Mouse (Mus musculus) heart, adult 2 months (tissue): ENCODE results near the gene Trem3. TPM values are rescaled to one million over a fixed set of nuclear protein-coding genes. Genes with fewer than 3 reads are reported as not detected.

Source experiments
- DNase-seq, 2 experiments: peaks; one replicate each; pipeline ENCODE4 v3.0.0; 2021
- H3K27ac ChIP-seq: fragments of 200-600 bp; 2 replicates; pipeline ENCODE4 v1.8.1; 2022
- H3K27me3 ChIP-seq: fragments of 200-500 bp; 2 replicates; pipeline ENCODE4 v1.6.1; 2012; ENCODE audit warnings: mild to moderate bottlenecking, low read length, inconsistent platforms, mixed read lengths; ENCODE audit not compliant: control insufficient read depth, insufficient read depth
- H3K36me3 ChIP-seq: fragments of 200-500 bp; 2 replicates; pipeline ENCODE4 v1.6.1; 2012; ENCODE audit warnings: low read length, inconsistent platforms; ENCODE audit not compliant: control insufficient read depth, insufficient read depth
- H3K4me1 ChIP-seq: fragments of 200-500 bp; 2 replicates; pipeline ENCODE4 v1.6.1; 2011; ENCODE audit warnings: low read length; ENCODE audit not compliant: control insufficient read depth, insufficient read depth
- H3K4me3 ChIP-seq: fragments of 200-600 bp; 2 replicates; pipeline ENCODE4 v1.8.1; 2022
- H3K79me2 ChIP-seq: fragments of 200-500 bp; replicated peaks from 2 replicates; pipeline ENCODE4 v1.6.1; 2012; ENCODE audit warnings: mild to moderate bottlenecking, inconsistent platforms, low read length, moderate library complexity, mixed read lengths; ENCODE audit not compliant: control insufficient read depth, insufficient read depth
- H3K9ac ChIP-seq: fragments of 200-500 bp; 2 replicates; pipeline ENCODE4 v1.6.1; 2012; ENCODE audit warnings: low read depth, mild to moderate bottlenecking, control low read depth, inconsistent platforms, low read length, mixed read lengths
- CTCF ChIP-seq: fragments of 200-600 bp; IDR thresholded peaks from 2 replicates; pipeline ENCODE4 v1.8.1; 2022; ENCODE audit warnings: antibody characterized with exemption, mild to moderate bottlenecking, moderate library complexity
- EP300 ChIP-seq: fragments of 200-500 bp; IDR thresholded peaks from 2 replicates; pipeline ENCODE4 v1.6.1; 2011; ENCODE audit warnings: low read depth, low read length, control low read depth; ENCODE audit not compliant: insufficient read depth
- POLR2A ChIP-seq: fragments of 200-500 bp; IDR thresholded peaks from 2 replicates; pipeline ENCODE4 v1.6.1; 2011; ENCODE audit warnings: mild to moderate bottlenecking, low read depth, low read length, control low read depth; ENCODE audit not compliant: insufficient read depth
- WGBS: fragments of 180-500 bp; shearing (Covaris S2); methylation state at CpG from one replicate; pipeline ENCODE4 v1.1.7; 2018; 5-methylcytosine and 5-hydroxymethylcytosine counted together
- intact Hi-C: fragments of 180-260 bp; cut with DNase I; formaldehyde crosslinking; loops from one replicate; pipeline ENCODE4 v1.15.1; 2025
- polyA plus RNA-seq: library from polyadenylated mRNA; depleted of rRNA; stranded (reverse); fragments of >200 nt; gene quantifications from 2 replicates; pipeline ENCODE4 v1.2.3, GENCODE M21; 2012
- total RNA-seq, 2 experiments: library from RNA; stranded (reverse); gene quantifications; 2 replicates each; pipeline ENCODE4 v1.2.3; 2021

Trem3 gene
- total and polyA plus RNA-seq, 3 experiments = 0.26 TPM; not detected in 2

GRCm38 (mm10) chr17:48274098-48274497, 26.5 kb downstream of the Trem3 start:
- H3K4me3 ChIP-seq = no peak overlapping the region
- H3K9ac ChIP-seq = no peak overlapping the region
- intact Hi-C loops = loop anchor here (1.0 to 2.0 kb wide), 2 partner anchors 63 to 329 kb away; no protein-coding TSS in a partner anchor
- WGBS = 68% methylated on average over 4 of the region's 4 CpGs
- TF ChIP-seq EP300 = no peak
- TF ChIP-seq CTCF = no peak
- H3K4me1 ChIP-seq = no peaks in the 10 kb centered on the region
- no peak for DNase-seq
- no peak overlapping the region for H3K27ac ChIP-seq
- H3K79me2 ChIP-seq = no peaks in the 10 kb centered on the region
- no peaks in the 10 kb centered on the region for H3K27me3 ChIP-seq
- H3K36me3 ChIP-seq = no peaks in the 10 kb centered on the region

GRCm38 (mm10) chr17:48274885-48275284, 27.3 kb downstream of the Trem3 start:
- TF ChIP-seq CTCF = peak; percentile 94
- no peak for TF ChIP-seq EP300
- Histone ChIP-seq H3K79me2 (no peaks in the 10 kb centered on the region), H3K9ac (no peak overlapping the region), H3K27ac (no peak overlapping the region), H3K4me1 (no peaks in the 10 kb centered on the region), H3K36me3 (no peaks in the 10 kb centered on the region), H3K27me3 (no peaks in the 10 kb centered on the region), H3K4me3 (no peak overlapping the region)
- peak; percentile 68 to 77 for DNase-seq
- intact Hi-C loops = loop anchor here (1.0 to 2.0 kb wide), 2 partner anchors 62 to 328 kb away; no protein-coding TSS in a partner anchor
- 20% methylated on average over 6 of the region's 6 CpGs for WGBS

- Histone ChIP-seq H3K9ac (no peak overlapping the region), H3K4me1 (no peaks in the 10 kb centered on the region), H3K27me3 (no peaks in the 10 kb centered on the region), H3K79me2 (no peaks in the 10 kb centered on the region), H3K4me3 (no peak overlapping the region), H3K36me3 (no peaks in the 10 kb centered on the region), H3K27ac (no peak overlapping the region)
- 55% methylated on average over 7 of the region's 7 CpGs for WGBS
- no peak for TF ChIP-seq EP300
- no peak for TF ChIP-seq POLR2A
- no peak for TF ChIP-seq CTCF
- DNase-seq = no peak
- intact Hi-C loops = loop anchor here (2.0 kb wide), 1 partner anchor 327 kb away; no protein-coding TSS in a partner anchor
Measured at GRCm38 (mm10) chr17:48275736-48276135, 28.2 kb downstream of the Trem3 start.

DNA sequence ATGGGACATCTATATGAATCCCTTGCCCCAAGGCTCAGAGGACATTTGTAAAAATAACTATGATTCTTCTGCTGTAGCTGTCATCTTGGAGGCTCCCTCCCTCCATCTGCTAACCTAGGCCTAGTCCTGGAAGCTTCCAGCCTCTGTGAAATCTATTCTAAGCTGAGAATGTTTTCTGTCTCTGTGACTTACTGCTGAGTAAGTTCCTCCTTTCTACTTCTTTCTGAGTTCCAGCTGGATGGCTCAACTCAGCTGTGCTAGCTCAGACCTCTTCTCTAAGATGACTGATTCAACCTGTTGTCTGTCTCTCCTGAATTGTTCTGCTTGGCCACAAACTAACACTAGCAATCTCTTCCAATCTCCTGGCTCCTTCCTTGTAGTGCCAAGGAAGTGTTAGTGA, 30.8 kb downstream of the Trem3 start:
- H3K4me3 ChIP-seq = no peak overlapping the region
- H3K9ac ChIP-seq = no peak overlapping the region
- no peaks in the 10 kb centered on the region for H3K36me3 ChIP-seq
- no peaks in the 10 kb centered on the region for H3K79me2 ChIP-seq
- DNase-seq = no peak
- H3K27me3 ChIP-seq = no peaks in the 10 kb centered on the region
- H3K4me1 ChIP-seq = no peaks in the 10 kb centered on the region
- no peak overlapping the region for H3K27ac ChIP-seq
- intact Hi-C loops = no loop called here
- TF ChIP-seq EP300 = no peak
- TF ChIP-seq CTCF = no peak
- no peak for TF ChIP-seq POLR2A

- H3K4me3 ChIP-seq = no peak overlapping the region
- WGBS = 71% methylated on average over 4 of the region's 4 CpGs
- no peaks in the 10 kb centered on the region for H3K36me3 ChIP-seq
- intact Hi-C loops = no loop called here
- no peaks in the 10 kb centered on the region for H3K27me3 ChIP-seq
- H3K4me1 ChIP-seq = no peaks in the 10 kb centered on the region
- TF ChIP-seq EP300 (no peak), POLR2A (no peak), CTCF (no peak)
- H3K9ac ChIP-seq = no peak overlapping the region
- no peaks in the 10 kb centered on the region for H3K79me2 ChIP-seq
- DNase-seq = no peak
- no peak overlapping the region for H3K27ac ChIP-seq
Measured at GRCm38 (mm10) chr17:48279002-48279401, 31.4 kb downstream of the Trem3 start.

DNA sequence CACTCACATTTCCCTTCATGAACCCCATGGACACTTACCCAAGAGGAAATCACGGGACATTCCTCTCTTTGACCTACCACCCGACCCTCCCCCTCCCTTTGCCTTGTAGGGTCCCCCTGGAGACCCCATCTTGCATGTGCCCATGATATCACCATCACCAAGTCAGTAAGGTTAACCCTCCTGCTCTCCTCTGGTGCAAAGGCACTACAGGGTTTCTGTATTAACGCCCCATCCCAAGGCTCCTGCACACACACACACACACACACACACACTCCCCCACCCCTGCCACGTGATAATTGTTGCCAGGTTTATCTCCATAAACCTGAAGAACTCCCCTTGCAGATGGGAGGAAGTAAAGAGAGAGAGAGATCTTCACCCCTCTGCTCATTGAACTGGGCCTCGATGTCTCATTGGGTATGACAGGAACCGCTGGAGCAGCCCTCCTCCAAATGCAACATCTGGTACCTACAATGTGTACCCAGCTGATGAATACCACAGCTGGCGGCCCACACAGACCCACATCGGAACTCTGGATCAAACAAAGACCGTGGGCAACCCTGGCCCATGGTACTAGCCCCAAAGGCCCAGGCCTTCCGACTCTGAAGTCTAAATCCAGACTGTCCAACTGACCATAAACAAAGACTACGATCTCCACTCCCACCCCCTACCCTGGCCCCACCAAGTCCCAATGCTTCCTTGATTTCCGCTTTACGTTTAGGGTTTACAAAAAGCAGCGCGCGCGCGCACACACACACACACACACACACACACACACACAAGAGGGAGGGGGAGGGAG, 33.6 kb downstream of the Trem3 start:
- H3K4me1 ChIP-seq = no peaks in the 10 kb centered on the region
- TF ChIP-seq POLR2A = no peak
- no peak for TF ChIP-seq CTCF
- no peak for TF ChIP-seq EP300

More for the DNA sequence above, 33.6 kb downstream of the Trem3 start:
- H3K9ac ChIP-seq = no peak overlapping the region
- no peak overlapping the region for H3K4me3 ChIP-seq
- intact Hi-C loops = no loop called here
- DNase-seq = no peak
- no peaks in the 10 kb centered on the region for H3K36me3 ChIP-seq
- no peak overlapping the region for H3K27ac ChIP-seq
- no peaks in the 10 kb centered on the region for H3K27me3 ChIP-seq
- 30% methylated on average over 18 of the region's 18 CpGs for WGBS
- no peaks in the 10 kb centered on the region for H3K79me2 ChIP-seq
